Mouse (Mus musculus): ENCODE data around the gene 1810065E05Rik. TPM values are rescaled to one million over a fixed set of nuclear protein-coding genes. Genes with fewer than 3 reads are reported as not detected.

Gene 1810065E05Rik
- polyA plus RNA-seq, 1 experiment from 2014 or later = not detected

DNA sequence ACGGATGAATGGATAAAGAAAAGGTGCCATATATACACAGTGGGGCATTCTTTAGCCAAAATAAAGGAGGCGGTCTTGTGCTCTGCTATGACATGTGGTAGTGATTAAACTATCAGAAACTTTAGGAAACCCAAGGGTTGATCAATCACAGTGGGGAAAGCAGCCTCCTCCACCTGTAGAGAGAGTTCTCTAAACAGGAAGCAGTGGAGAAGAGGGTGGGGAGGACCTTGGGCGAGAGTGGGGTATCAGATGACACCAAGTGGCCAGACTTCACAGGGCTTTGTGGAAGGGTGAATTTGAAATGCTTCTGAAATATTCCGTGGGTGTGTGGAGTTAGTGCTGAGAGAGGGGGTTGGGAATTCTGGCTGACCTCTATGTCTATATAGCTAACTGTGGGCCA, 32.7 kb downstream of the 1810065E05Rik start:
- H3K9me3 ChIP-seq = no peaks in the 10 kb centered on the region
- H3K36me3 ChIP-seq = no peaks in the 10 kb centered on the region
- H3K27me3 ChIP-seq (ENCODE audit: insufficient read depth, poor library complexity, severe bottlenecking) = 0 out of 2 replicates have a peak, but pooled peaks cover 3% of the 10 kb centered on the region
- H3K27ac ChIP-seq = no peak overlapping the region
- no peak for DNase-seq (ENCODE audit: low spot score)
- no peak overlapping the region for H3K4me3 ChIP-seq
- H3K4me1 ChIP-seq = no peaks in the 10 kb centered on the region
- 60% methylated on average over 4 of the region's 4 CpGs for WGBS

GRCm38 (mm10) chr11:58462170-58462569, 41.3 kb downstream of the 1810065E05Rik start, which contains the start of gene Olfr30:
Olfr30 (minus strand) TSS chr11:58462270.
- Histone ChIP-seq H3K9me3 (no peaks in the 10 kb centered on the region), H3K27me3 (ENCODE audit: insufficient read depth, poor library complexity, severe bottlenecking) (no peaks in the 10 kb centered on the region), H3K4me3 (no peak within 1 kb of the TSS), H3K27ac (no peak within 1 kb of the TSS), H3K4me1 (no peaks in the 10 kb centered on the region), H3K36me3 (no peaks in the 10 kb centered on the region)
- DNase-seq (ENCODE audit: low spot score) = no peak

Other genes starting within 250 kb of the 1810065E05Rik start
- 116 and 137 TPM in 2 replicates for gene Mrpl22, start 249.4 kb upstream of the 1810065E05Rik start, polyA plus RNA-seq (2016; fragmentation: Nextera tagmentation; extraction: Ambion mirVana)
- 3.1 and 3.4 TPM in 2 replicates for gene Igtp, start 221.6 kb upstream of the 1810065E05Rik start, polyA plus RNA-seq (2016; fragmentation: Nextera tagmentation; extraction: Ambion mirVana)
- 0.90 and 1.1 TPM in 2 replicates for gene Irgm2, start 221.5 kb upstream of the 1810065E05Rik start, polyA plus RNA-seq (2016; fragmentation: Nextera tagmentation; extraction: Ambion mirVana)
- gene 4930438A08Rik, start 146.3 kb upstream of the 1810065E05Rik start, polyA plus RNA-seq (2016; fragmentation: Nextera tagmentation; extraction: Ambion mirVana) = not detected in 2 replicates
- 18.5 and 19.2 TPM in 2 replicates for gene Zfp692, start 114.0 kb upstream of the 1810065E05Rik start, polyA plus RNA-seq (2016; fragmentation: Nextera tagmentation; extraction: Ambion mirVana)
- 30.4 and 31.6 TPM in 2 replicates for gene Zfp672, start 90.8 kb upstream of the 1810065E05Rik start, polyA plus RNA-seq (2016; fragmentation: Nextera tagmentation; extraction: Ambion mirVana)
- 30.0 and 30.8 TPM in 2 replicates for gene Sh3bp5l, start 90.4 kb upstream of the 1810065E05Rik start, polyA plus RNA-seq (2016; fragmentation: Nextera tagmentation; extraction: Ambion mirVana)
- gene Lypd8, start 42.1 kb upstream of the 1810065E05Rik start, polyA plus RNA-seq (2016; fragmentation: Nextera tagmentation; extraction: Ambion mirVana) = not detected in 2 replicates
- gene Gm12253, start 11.4 kb downstream of the 1810065E05Rik start, polyA plus RNA-seq (2016; fragmentation: Nextera tagmentation; extraction: Ambion mirVana) = not detected in 2 replicates
- not detected in 2 replicates for gene Lypd9, start 31.8 kb downstream of the 1810065E05Rik start, polyA plus RNA-seq (2016; fragmentation: Nextera tagmentation; extraction: Ambion mirVana)
- not detected in 2 replicates for gene Olfr30, start 41.2 kb downstream of the 1810065E05Rik start, polyA plus RNA-seq (2016; fragmentation: Nextera tagmentation; extraction: Ambion mirVana)
- gene Olfr332, start 71.4 kb downstream of the 1810065E05Rik start, polyA plus RNA-seq (2016; fragmentation: Nextera tagmentation; extraction: Ambion mirVana) = not detected in 2 replicates
- not detected in 2 replicates for gene Olfr331, start 81.5 kb downstream of the 1810065E05Rik start, polyA plus RNA-seq (2016; fragmentation: Nextera tagmentation; extraction: Ambion mirVana)
- gene Olfr330, start 113.7 kb downstream of the 1810065E05Rik start, polyA plus RNA-seq (2016; fragmentation: Nextera tagmentation; extraction: Ambion mirVana) = not detected in 2 replicates
- not detected in 2 replicates for gene Olfr329-ps, start 125.3 kb downstream of the 1810065E05Rik start, polyA plus RNA-seq (2016; fragmentation: Nextera tagmentation; extraction: Ambion mirVana)
- gene Olfr328, start 134.5 kb downstream of the 1810065E05Rik start, polyA plus RNA-seq (2016; fragmentation: Nextera tagmentation; extraction: Ambion mirVana) = 0.08 TPM in 1 of 2 replicates, not detected in the other
- gene Olfr224, start 149.4 kb downstream of the 1810065E05Rik start, polyA plus RNA-seq (2016; fragmentation: Nextera tagmentation; extraction: Ambion mirVana) = not detected in 2 replicates
- not detected in 2 replicates for gene Olfr325, start 156.6 kb downstream of the 1810065E05Rik start, polyA plus RNA-seq (2016; fragmentation: Nextera tagmentation; extraction: Ambion mirVana)
- gene Olfr324, start 174.0 kb downstream of the 1810065E05Rik start, polyA plus RNA-seq (2016; fragmentation: Nextera tagmentation; extraction: Ambion mirVana) = not detected in 2 replicates
- gene 2210407C18Rik, start 195.0 kb downstream of the 1810065E05Rik start, polyA plus RNA-seq (2016; fragmentation: Nextera tagmentation; extraction: Ambion mirVana) = not detected in 2 replicates
- gene Olfr323, start 209.4 kb downstream of the 1810065E05Rik start, polyA plus RNA-seq (2016; fragmentation: Nextera tagmentation; extraction: Ambion mirVana) = not detected in 2 replicates
- 1.1 and 1.2 TPM in 2 replicates for gene Trim58, start 219.4 kb downstream of the 1810065E05Rik start, polyA plus RNA-seq (2016; fragmentation: Nextera tagmentation; extraction: Ambion mirVana)
- not detected in 2 replicates for gene Olfr322, start 237.7 kb downstream of the 1810065E05Rik start, polyA plus RNA-seq (2016; fragmentation: Nextera tagmentation; extraction: Ambion mirVana)

Measured in heart, embryonic 10.5 days (tissue).